Mouse (Mus musculus): ENCODE results near the gene Ctnna2. TPM values are rescaled to one million over a fixed set of nuclear protein-coding genes. Genes with fewer than 3 reads are reported as not detected.

The Ctnna2 gene
- polyA plus RNA-seq, 1 experiment from 2014 or later, result 7.2 TPM

- no peak overlapping the region for H3K4me3 ChIP-seq (replicated peaks; ENCODE audit: low read length)
- H3K27ac ChIP-seq (ENCODE audit: low read length), result no peak overlapping the region
- ATAC-seq (ENCODE audit: insufficient read depth, low FRiP score), result no peak
- no peak overlapping the region for H3K9ac ChIP-seq (ENCODE audit: low read length)
- no peak overlapping the region for H3K4me2 ChIP-seq (ENCODE audit: low read depth, low read length)
- no peaks in the 10 kb centered on the region for H3K27me3 ChIP-seq (ENCODE audit: control insufficient read depth, insufficient read depth, low read length)
- H3K9me3 ChIP-seq (replicated peaks; ENCODE audit: control insufficient read depth, low read length), result no peaks in the 10 kb centered on the region
- WGBS, result 78% methylated on average over 3 of the region's 3 CpGs
- H3K4me1 ChIP-seq (ENCODE audit: control insufficient read depth, insufficient read depth, low read length), result no peaks in the 10 kb centered on the region
- no peaks in the 10 kb centered on the region for H3K36me3 ChIP-seq (ENCODE audit: control insufficient read depth, insufficient read depth, low read length)
Observed at GRCm38 (mm10) chr6:77758164-77758563, 221.3 kb downstream of the Ctnna2 start.

GRCm38 (mm10) chr6:77745426-77745825, 234.1 kb downstream of the Ctnna2 start:
- no peak overlapping the region for H3K4me2 ChIP-seq (ENCODE audit: low read depth, low read length)
- no peaks in the 10 kb centered on the region for H3K36me3 ChIP-seq (ENCODE audit: control insufficient read depth, insufficient read depth, low read length)
- H3K4me1 ChIP-seq (ENCODE audit: control insufficient read depth, insufficient read depth, low read length), result no peaks in the 10 kb centered on the region
- no peak overlapping the region for H3K27ac ChIP-seq (ENCODE audit: low read length)
- ATAC-seq (ENCODE audit: insufficient read depth, low FRiP score), result no peak
- 75% methylated on average over 5 of the region's 5 CpGs for WGBS
- no peaks in the 10 kb centered on the region for H3K9me3 ChIP-seq (replicated peaks; ENCODE audit: control insufficient read depth, low read length)
- no peaks in the 10 kb centered on the region for H3K27me3 ChIP-seq (ENCODE audit: control insufficient read depth, insufficient read depth, low read length)
- no peak overlapping the region for H3K4me3 ChIP-seq (replicated peaks; ENCODE audit: low read length)
- no peak overlapping the region for H3K9ac ChIP-seq (ENCODE audit: low read length)

DNA sequence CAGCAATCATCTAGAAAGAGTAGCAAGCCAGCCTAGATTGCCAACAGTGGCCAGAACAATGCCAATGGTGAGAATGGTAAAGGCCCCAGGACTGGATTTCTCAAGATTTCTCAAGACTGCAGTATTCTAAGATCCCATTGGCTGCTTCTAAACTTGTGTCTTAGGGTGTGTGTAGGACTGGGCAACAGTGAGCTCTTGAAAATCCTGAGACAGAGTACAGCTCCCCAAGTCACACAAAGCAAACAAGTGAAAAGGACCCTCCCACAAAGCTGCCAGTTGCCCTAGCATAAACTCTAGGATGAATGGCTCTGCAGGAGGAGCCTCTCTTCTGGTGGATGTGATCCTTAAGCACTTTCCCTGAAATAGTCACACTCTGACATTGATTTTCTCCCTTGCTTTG, 235.8 kb downstream of the Ctnna2 start:
- no peak overlapping the region for H3K9ac ChIP-seq (ENCODE audit: low read length)
- H3K4me3 ChIP-seq (replicated peaks; ENCODE audit: low read length), result no peak overlapping the region
- H3K9me3 ChIP-seq (replicated peaks; ENCODE audit: control insufficient read depth, low read length), result no peaks in the 10 kb centered on the region
- H3K27me3 ChIP-seq (ENCODE audit: control insufficient read depth, insufficient read depth, low read length), result no peaks in the 10 kb centered on the region
- no peak overlapping the region for H3K27ac ChIP-seq (ENCODE audit: low read length)
- no peaks in the 10 kb centered on the region for H3K4me1 ChIP-seq (ENCODE audit: control insufficient read depth, insufficient read depth, low read length)
- no peak overlapping the region for H3K4me2 ChIP-seq (ENCODE audit: low read depth, low read length)
- ATAC-seq (ENCODE audit: insufficient read depth, low FRiP score), result no peak
- no peaks in the 10 kb centered on the region for H3K36me3 ChIP-seq (ENCODE audit: control insufficient read depth, insufficient read depth, low read length)

- H3K27me3 ChIP-seq (ENCODE audit: control insufficient read depth, insufficient read depth, low read length), result no peaks in the 10 kb centered on the region
Observed at GRCm38 (mm10) chr6:77742988-77743387, 236.5 kb downstream of the Ctnna2 start.

GRCm38 (mm10) chr6:77738640-77739039, 240.9 kb downstream of the Ctnna2 start:
- WGBS, result 71% methylated on average over 4 of the region's 4 CpGs
- Histone ChIP-seq H3K27me3 (ENCODE audit: control insufficient read depth, insufficient read depth, low read length) (no peaks in the 10 kb centered on the region), H3K9me3 (replicated peaks; ENCODE audit: control insufficient read depth, low read length) (no peaks in the 10 kb centered on the region), H3K27ac (ENCODE audit: low read length) (no peak overlapping the region), H3K4me3 (replicated peaks; ENCODE audit: low read length) (no peak overlapping the region), H3K4me2 (ENCODE audit: low read depth, low read length) (no peak overlapping the region), H3K4me1 (ENCODE audit: control insufficient read depth, insufficient read depth, low read length) (no peaks in the 10 kb centered on the region), H3K36me3 (ENCODE audit: control insufficient read depth, insufficient read depth, low read length) (no peaks in the 10 kb centered on the region), H3K9ac (ENCODE audit: low read length) (no peak overlapping the region)
- ATAC-seq (ENCODE audit: insufficient read depth, low FRiP score), result no peak

More at GRCm38 (mm10) chr6:77742988-77743387, 236.5 kb downstream of the Ctnna2 start:
- no peaks in the 10 kb centered on the region for H3K9me3 ChIP-seq (replicated peaks; ENCODE audit: control insufficient read depth, low read length)
- ATAC-seq (ENCODE audit: insufficient read depth, low FRiP score), result no peak
- no peak overlapping the region for H3K4me3 ChIP-seq (replicated peaks; ENCODE audit: low read length)
- no peaks in the 10 kb centered on the region for H3K4me1 ChIP-seq (ENCODE audit: control insufficient read depth, insufficient read depth, low read length)
- H3K36me3 ChIP-seq (ENCODE audit: control insufficient read depth, insufficient read depth, low read length), result no peaks in the 10 kb centered on the region
- H3K27ac ChIP-seq (ENCODE audit: low read length), result no peak overlapping the region
- no peak overlapping the region for H3K4me2 ChIP-seq (ENCODE audit: low read depth, low read length)
- H3K9ac ChIP-seq (ENCODE audit: low read length), result no peak overlapping the region
- 74% methylated on average over 1 of the region's 1 CpGs for WGBS

- Histone ChIP-seq H3K4me1 (ENCODE audit: control insufficient read depth, insufficient read depth, low read length) (peaks cover 6% of the 10 kb centered on the region; the same call in 1 of the 2 replicates), H3K36me3 (ENCODE audit: control insufficient read depth, insufficient read depth, low read length) (no peaks in the 10 kb centered on the region), H3K9me3 (replicated peaks; ENCODE audit: control insufficient read depth, low read length) (no peaks in the 10 kb centered on the region), H3K4me2 (ENCODE audit: low read depth, low read length) (no peak overlapping the region), H3K27ac (ENCODE audit: low read length) (no peak overlapping the region), H3K9ac (ENCODE audit: low read length) (no peak overlapping the region), H3K27me3 (ENCODE audit: control insufficient read depth, insufficient read depth, low read length) (no peaks in the 10 kb centered on the region), H3K4me3 (replicated peaks; ENCODE audit: low read length) (no peak overlapping the region)
- no peak for ATAC-seq (ENCODE audit: insufficient read depth, low FRiP score)
- 47% methylated on average over 2 of the region's 2 CpGs for WGBS
Observed at GRCm38 (mm10) chr6:77724952-77725299, 254.6 kb downstream of the Ctnna2 start.

GRCm38 (mm10) chr6:77724042-77724951, 255.2 kb downstream of the Ctnna2 start:
- Histone ChIP-seq H3K9ac (ENCODE audit: low read length) (no peak overlapping the region), H3K36me3 (ENCODE audit: control insufficient read depth, insufficient read depth, low read length) (no peaks in the 10 kb centered on the region), H3K4me1 (ENCODE audit: control insufficient read depth, insufficient read depth, low read length) (peaks cover 6% of the 10 kb centered on the region; the same call in 1 of the 2 replicates), H3K9me3 (replicated peaks; ENCODE audit: control insufficient read depth, low read length) (no peaks in the 10 kb centered on the region), H3K4me2 (ENCODE audit: low read depth, low read length) (no peak overlapping the region), H3K27ac (ENCODE audit: low read length) (no peak overlapping the region), H3K4me3 (replicated peaks; ENCODE audit: low read length) (no peak overlapping the region), H3K27me3 (ENCODE audit: control insufficient read depth, insufficient read depth, low read length) (no peaks in the 10 kb centered on the region)
- 53% methylated on average over 5 of the region's 5 CpGs for WGBS
- no peak for ATAC-seq (ENCODE audit: insufficient read depth, low FRiP score)

- no peak overlapping the region for H3K27ac ChIP-seq (ENCODE audit: low read length)
- ATAC-seq (ENCODE audit: insufficient read depth, low FRiP score), result no peak
Observed at GRCm38 (mm10) chr6:77694093-77694492, 285.4 kb downstream of the Ctnna2 start.

DNA sequence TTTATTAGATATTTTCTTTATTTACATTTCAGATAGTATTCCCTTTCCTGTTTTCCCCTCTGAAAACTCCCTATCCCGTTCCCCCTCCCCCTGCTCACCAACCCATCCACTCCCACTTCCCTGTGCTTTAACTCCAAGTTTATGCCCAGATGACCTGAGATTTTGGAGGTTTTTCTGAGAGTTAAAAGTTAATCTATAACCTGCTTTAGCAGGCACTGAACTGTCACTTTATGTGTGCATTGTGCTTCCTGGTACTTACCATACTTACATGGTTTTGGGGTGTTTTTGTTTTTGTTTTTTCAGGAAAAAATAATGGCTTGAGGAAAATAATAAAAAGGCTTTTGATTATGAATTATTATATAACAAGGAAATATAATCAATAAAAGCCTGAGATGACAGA, 292.3 kb downstream of the Ctnna2 start:
- no peak for ATAC-seq (ENCODE audit: insufficient read depth, low FRiP score)
- Histone ChIP-seq H3K9me3 (replicated peaks; ENCODE audit: control insufficient read depth, low read length) (no peaks in the 10 kb centered on the region), H3K4me2 (ENCODE audit: low read depth, low read length) (no peak overlapping the region), H3K4me3 (replicated peaks; ENCODE audit: low read length) (no peak overlapping the region), H3K4me1 (ENCODE audit: control insufficient read depth, insufficient read depth, low read length) (no peaks in the 10 kb centered on the region), H3K27ac (ENCODE audit: low read length) (no peak overlapping the region), H3K27me3 (ENCODE audit: control insufficient read depth, insufficient read depth, low read length) (no peaks in the 10 kb centered on the region), H3K36me3 (ENCODE audit: control insufficient read depth, insufficient read depth, low read length) (no peaks in the 10 kb centered on the region), H3K9ac (ENCODE audit: low read length) (no peak overlapping the region)
- whole genome bisulfite sequencing, result 42% methylated on average over 1 of the region's 1 CpGs

More at GRCm38 (mm10) chr6:77694093-77694492, 285.4 kb downstream of the Ctnna2 start:
- Histone ChIP-seq H3K36me3 (ENCODE audit: control insufficient read depth, insufficient read depth, low read length) (no peaks in the 10 kb centered on the region), H3K4me1 (ENCODE audit: control insufficient read depth, insufficient read depth, low read length) (no peaks in the 10 kb centered on the region), H3K9me3 (replicated peaks; ENCODE audit: control insufficient read depth, low read length) (no peaks in the 10 kb centered on the region), H3K9ac (ENCODE audit: low read length) (no peak overlapping the region), H3K27me3 (ENCODE audit: control insufficient read depth, insufficient read depth, low read length) (no peaks in the 10 kb centered on the region), H3K4me3 (replicated peaks; ENCODE audit: low read length) (no peak overlapping the region), H3K4me2 (ENCODE audit: low read depth, low read length) (no peak overlapping the region)

Data from stomach, embryonic 16.5 days (tissue).